In the genomic region with DNA sequence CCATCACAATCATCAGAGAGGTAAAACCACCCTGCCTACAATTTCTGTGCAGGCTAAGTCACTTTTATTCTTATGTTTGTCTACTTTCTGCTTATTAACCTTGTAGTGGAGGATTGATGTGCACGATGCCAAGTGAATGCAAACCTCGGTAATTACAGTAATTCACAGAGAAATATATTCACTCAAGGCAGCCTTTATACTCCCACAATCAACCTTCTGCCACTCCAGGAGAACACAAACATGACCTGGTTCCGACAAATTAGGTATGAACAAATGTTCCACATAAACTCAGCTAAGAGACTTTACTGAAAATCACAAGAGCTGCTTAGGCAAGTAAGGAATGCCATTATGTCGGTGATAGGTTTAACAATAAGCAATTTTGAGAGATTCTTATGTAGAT, we compare ENCODE assay signal across 21 mouse cellular contexts.
"Had no signal": no experiment of that assay in that cellular context is flagged by ENCODE, and none has a peak within 500 bp of the region (broad histone marks: within the 10 kb centered on the region; RNA-seq: fewer than 3 reads in every experiment).

No protein-coding gene starts in this region.

- H3K36me3 ChIP-seq: limb, embryonic 10.5 days; limb, embryonic 13.5 days; liver, embryonic 12.5 days; liver, embryonic 15.5 days; midbrain, embryonic 10.5 days; neural tube, embryonic 13.5 days had no signal

- H3K4me3 ChIP-seq: layer of hippocampus, adult 2 months; limb, embryonic 10.5 days; limb, embryonic 13.5 days; liver, embryonic 12.5 days; liver, embryonic 15.5 days; midbrain, embryonic 10.5 days; neural tube, embryonic 13.5 days had no signal

- DNase-seq: kidney, adult 2 months; kidney, postnatal 25 days; layer of hippocampus, adult 9-11 months; liver; lung, adult 18-20 months; midbrain, embryonic 14.5 days; right cerebral cortex, adult 18-20 months; thymus, adult 2 months; thymus, postnatal 14 days; thymus, postnatal 4 days had no signal

- H3K4me1 ChIP-seq: limb, embryonic 10.5 days; limb, embryonic 13.5 days; liver, embryonic 12.5 days; liver, embryonic 15.5 days; midbrain, embryonic 10.5 days; neural tube, embryonic 13.5 days had no signal

- ATAC-seq: intestine, postnatal 0 days; liver, embryonic 12.5 days had no signal

- H3K4me2 ChIP-seq: limb, embryonic 13.5 days; liver, embryonic 12.5 days; liver, embryonic 15.5 days; neural tube, embryonic 13.5 days had no signal

- H3K27me3 ChIP-seq: limb, embryonic 13.5 days; liver, embryonic 12.5 days; liver, embryonic 15.5 days; neural tube, embryonic 13.5 days had no signal

- H3K9me3 ChIP-seq: limb, embryonic 10.5 days; limb, embryonic 13.5 days; liver, embryonic 12.5 days; liver, embryonic 15.5 days; midbrain, embryonic 10.5 days; neural tube, embryonic 13.5 days had no signal

- H3K9ac ChIP-seq: limb, embryonic 13.5 days; liver, embryonic 12.5 days; liver, embryonic 15.5 days; neural tube, embryonic 13.5 days had no signal

- H3K27ac ChIP-seq: kidney, postnatal 0 days; layer of hippocampus, adult 2 months; limb, embryonic 10.5 days; limb, embryonic 13.5 days; liver, embryonic 12.5 days; liver, embryonic 15.5 days; macrophage; midbrain, embryonic 10.5 days; neural tube, embryonic 13.5 days; stomach, postnatal 0 days had no signal
